Mouse (Mus musculus): Measurements from ENCODE around the gene Eno4.

Gene Eno4

GRCm38 (mm10) chr19:58942841-58943828 lies at the start of gene Eno4, which contains the start of gene Hspa12a:
TSS of gene Eno4 (plus strand) at chr19:58943425.
TSS of gene Hspa12a (minus strand) at chr19:58943654.
- in situ Hi-C loops (cut with MboI, MseI), result no loop called here

GRCm38 (mm10) chr19:58896216-58896615 lies 47.0 kb upstream of the Eno4 start:
- in situ Hi-C loops (cut with MboI, MseI), result no loop called here

GRCm38 (mm10) chr19:58900471-58900870 lies 42.8 kb upstream of the Eno4 start:
- in situ Hi-C loops (cut with MboI, MseI), result loop anchor here (5.0 kb wide), 1 partner anchor 98 kb away; no protein-coding TSS in a partner anchor

- in situ Hi-C loops (cut with MboI, MseI), result loop anchor here (5.0 kb wide), 1 partner anchor 101 kb away; no protein-coding TSS in a partner anchor
Measured at GRCm38 (mm10) chr19:58903079-58903898, 39.9 kb upstream of the Eno4 start.

GRCm38 (mm10) chr19:58903899-58904327 lies 39.3 kb upstream of the Eno4 start:
- in situ Hi-C loops (cut with MboI, MseI), result loop anchor here (5.0 kb wide), 1 partner anchor 102 kb away; no protein-coding TSS in a partner anchor

GRCm38 (mm10) chr19:58906685-58907084 lies 36.5 kb upstream of the Eno4 start:
- in situ Hi-C loops (cut with MboI, MseI), result no loop called here

- in situ Hi-C loops (cut with MboI, MseI), result no loop called here
Measured at GRCm38 (mm10) chr19:58908018-58908417, 35.2 kb upstream of the Eno4 start.

- in situ Hi-C loops (cut with MboI, MseI), result no loop called here
Measured at GRCm38 (mm10) chr19:58910941-58911368, 32.3 kb upstream of the Eno4 start.

- in situ Hi-C loops (cut with MboI, MseI), result no loop called here
Measured at GRCm38 (mm10) chr19:58911386-58911785, 31.8 kb upstream of the Eno4 start.

GRCm38 (mm10) chr19:58913301-58913700 lies 29.9 kb upstream of the Eno4 start:
- in situ Hi-C loops (cut with MboI, MseI), result no loop called here

- in situ Hi-C loops (cut with MboI, MseI), result loop anchor here (5.0 kb wide), 2 partner anchors 101 to 279 kb away; no protein-coding TSS in a partner anchor
Measured at GRCm38 (mm10) chr19:58918597-58918996, 24.6 kb upstream of the Eno4 start.

- in situ Hi-C loops (cut with MboI, MseI), result loop anchor here (5.0 kb wide), 2 partner anchors 102 to 278 kb away; no protein-coding TSS in a partner anchor
Measured at GRCm38 (mm10) chr19:58919148-58919547, 24.1 kb upstream of the Eno4 start.

GRCm38 (mm10) chr19:58931081-58931800 lies 12.0 kb upstream of the Eno4 start:
- in situ Hi-C loops (cut with MboI, MseI), result no loop called here

- in situ Hi-C loops (cut with MboI, MseI), result no loop called here
Measured at GRCm38 (mm10) chr19:58933062-58933461, 10.2 kb upstream of the Eno4 start.

- in situ Hi-C loops (cut with MboI, MseI), result no loop called here
Measured at GRCm38 (mm10) chr19:58945959-58946358, 2.7 kb downstream of the Eno4 start.

GRCm38 (mm10) chr19:58951521-58951920 lies 8.3 kb downstream of the Eno4 start:
- in situ Hi-C loops (cut with MboI, MseI), result no loop called here

GRCm38 (mm10) chr19:58952236-58952635 lies 9.0 kb downstream of the Eno4 start:
- in situ Hi-C loops (cut with MboI, MseI), result no loop called here

- in situ Hi-C loops (cut with MboI, MseI), result no loop called here
Measured at GRCm38 (mm10) chr19:58954779-58955178, 11.6 kb downstream of the Eno4 start.

- in situ Hi-C loops (cut with MboI, MseI), result no loop called here
Measured at GRCm38 (mm10) chr19:58963011-58963410, 19.8 kb downstream of the Eno4 start.

- in situ Hi-C loops (cut with MboI, MseI), result no loop called here
Measured at GRCm38 (mm10) chr19:58968731-58969506, 25.7 kb downstream of the Eno4 start.
